Mouse (Mus musculus) limb, embryonic 14.5 days (tissue): ENCODE results near the gene Hist3h2ba. TPM values are rescaled to one million over a fixed set of nuclear protein-coding genes. Genes with fewer than 3 reads are reported as not detected.

ENCODE experiments used
- ATAC-seq: fragments of 200-750 bp; cut with Nextera tagmentation; 2 replicates; pipeline ENCODE4 v1.8.0; 2017; ENCODE audit warnings: low read depth, moderate number of reproducible peaks, moderate TSS enrichment; ENCODE audit not compliant: low FRiP score
- DNase-seq: peaks from one replicate; pipeline ENCODE4 v3.0.0-alpha.2; 2015; ENCODE audit warnings: low spot score
- H3K27ac ChIP-seq: fragments of 300-500 bp; sonication (generic); replicated peaks from 2 replicates; pipeline ENCODE4 v1.5.1; 2014; ENCODE audit warnings: low read depth, mild to moderate bottlenecking, low read length, moderate library complexity, mixed read lengths
- H3K27me3 ChIP-seq: fragments of 300-500 bp; sonication (generic); 2 replicates; pipeline ENCODE4 v1.6.1; 2014; ENCODE audit warnings: low read length, mixed read lengths; ENCODE audit not compliant: control insufficient read depth, insufficient read depth
- H3K36me3 ChIP-seq: fragments of 300-500 bp; sonication (generic); 2 replicates; pipeline ENCODE4 v1.6.1; 2014; ENCODE audit warnings: mild to moderate bottlenecking, low read length, moderate library complexity, mixed read lengths; ENCODE audit not compliant: control insufficient read depth, insufficient read depth
- H3K4me1 ChIP-seq: fragments of 300-500 bp; sonication (generic); 2 replicates; pipeline ENCODE4 v1.6.1; 2014; ENCODE audit warnings: antibody characterized with exemption, low read length, mixed read lengths; ENCODE audit not compliant: control insufficient read depth, insufficient read depth
- H3K4me2 ChIP-seq: fragments of 300-500 bp; sonication (generic); replicated peaks from 2 replicates; pipeline ENCODE4 v1.6.1; 2014; ENCODE audit warnings: low read depth, mild to moderate bottlenecking, low read length, moderate library complexity; ENCODE audit not compliant: severe bottlenecking
- H3K4me3 ChIP-seq: fragments of 300-500 bp; sonication (generic); replicated peaks from 2 replicates; pipeline ENCODE4 v1.5.1; 2014; ENCODE audit warnings: low read length
- H3K9ac ChIP-seq: fragments of 300-500 bp; sonication (generic); 2 replicates; pipeline ENCODE4 v1.6.1; 2014; ENCODE audit warnings: mild to moderate bottlenecking, low read depth, low read length, moderate library complexity; ENCODE audit not compliant: severe bottlenecking
- H3K9me3 ChIP-seq: fragments of 300-500 bp; sonication (generic); 2 replicates; pipeline ENCODE4 v1.6.1; 2016; ENCODE audit warnings: low read length; ENCODE audit not compliant: control insufficient read depth
- POLR2A ChIP-seq: fragments of 200-500 bp; IDR thresholded peaks from 2 replicates; pipeline ENCODE4 v1.8.0; 2012; ENCODE audit warnings: inconsistent platforms, mild to moderate bottlenecking, moderate library complexity, borderline replicate concordance; ENCODE audit not compliant: insufficient read depth, insufficient read length; ENCODE audit errors: extremely low read depth
- WGBS: fragments of 180-500 bp; shearing (Covaris S2); extraction: QIAGEN DNeasy Blood & Tissue Kit; methylation state at CpG from one replicate; pipeline ENCODE4 v1.1.7; 2014; 5-methylcytosine and 5-hydroxymethylcytosine counted together
- polyA plus RNA-seq, 2 experiments: library from polyadenylated mRNA; depleted of rRNA in 1 of 2; stranded (reverse) in 1 of 2; unstranded in 1 of 2; fragments of >200 nt; fragmentation: Nextera tagmentation in 1 of 2; extraction: Ambion mirVana in 1 of 2; gene quantifications; 2 replicates each; pipeline versions ENCODE4 v1.2.1 to v1.2.3; 2012 to 2014

The Hist3h2ba gene
- polyA plus RNA-seq, 2 experiments, result 14.6 to 81.5 TPM

GRCm38 (mm10) chr11:58944136-58944535 is 4.6 kb upstream of the Hist3h2ba start:
- Histone ChIP-seq H3K27me3 (peaks cover 7% of the 10 kb centered on the region; the same call in 1 of the 2 replicates), H3K27ac (no peak overlapping the region), H3K36me3 (no peaks in the 10 kb centered on the region), H3K9me3 (no peaks in the 10 kb centered on the region), H3K4me1 (peaks cover 5% of the 10 kb centered on the region; the same call in 1 of the 2 replicates), H3K4me2 (no peak overlapping the region), H3K9ac (no peak overlapping the region), H3K4me3 (no peak overlapping the region)
- DNase-seq (no peak), ATAC-seq (no peak)
- WGBS, result 65% methylated on average over 5 of the region's 5 CpGs
- TF ChIP-seq POLR2A, result no peak

- Histone ChIP-seq H3K4me2 (no peak overlapping the region; the same call in 1 of the 2 replicates), H3K27me3 (peaks cover 7% of the 10 kb centered on the region; the same call in 1 of the 2 replicates), H3K9me3 (no peaks in the 10 kb centered on the region), H3K27ac (no peak overlapping the region), H3K4me1 (0 out of 2 replicates have a peak, but pooled peaks cover 7% of the 10 kb centered on the region), H3K4me3 (no peak overlapping the region), H3K9ac (no peak overlapping the region), H3K36me3 (no peaks in the 10 kb centered on the region)
- no peak for TF ChIP-seq POLR2A
- DNase-seq, result no peak
- ATAC-seq, result no peak
- WGBS, result 75% methylated on average over 3 of the region's 3 CpGs
Observed at GRCm38 (mm10) chr11:58947306-58947705, 1.4 kb upstream of the Hist3h2ba start.

- no peak for TF ChIP-seq POLR2A
- H3K9ac ChIP-seq, result peak overlapping the region; percentile 43
- H3K27ac ChIP-seq, result peak overlapping the region; percentile 81
- H3K27me3 ChIP-seq, result peaks cover 7% of the 10 kb centered on the region; the same call in 1 of the 2 replicates
- ATAC-seq, result peak; percentile 48; the same call in 1 of the 2 replicates
- DNase-seq, result peak; percentile 39
- H3K4me2 ChIP-seq, result peak overlapping the region; percentile 68
- H3K36me3 ChIP-seq, result no peaks in the 10 kb centered on the region
- 16% methylated on average over 23 of the region's 23 CpGs for WGBS
- peak overlapping the region; percentile 44 for H3K4me3 ChIP-seq
- H3K4me1 ChIP-seq, result 0 out of 2 replicates have a peak, but pooled peaks cover 7% of the 10 kb centered on the region
- no peaks in the 10 kb centered on the region for H3K9me3 ChIP-seq
Observed at GRCm38 (mm10) chr11:58947798-58948528, 757 bp upstream of the Hist3h2ba start.

- Histone ChIP-seq H3K27ac (peak overlapping the region; percentile 74), H3K4me1 (0 out of 2 replicates have a peak, but pooled peaks cover 7% of the 10 kb centered on the region), H3K36me3 (no peaks in the 10 kb centered on the region), H3K9me3 (no peaks in the 10 kb centered on the region), H3K27me3 (peaks cover 7% of the 10 kb centered on the region; the same call in 1 of the 2 replicates), H3K9ac (peak overlapping the region; percentile 55), H3K4me2 (peak overlapping the region; percentile 68), H3K4me3 (peak overlapping the region; percentile 44)
- peak; percentile 78 for DNase-seq
- no peak for TF ChIP-seq POLR2A
- 8% methylated on average over 20 of the region's 20 CpGs for WGBS
- no peak for ATAC-seq
Observed at GRCm38 (mm10) chr11:58949480-58950431, 1.0 kb downstream of the Hist3h2ba start.

- TF ChIP-seq POLR2A, result no peak
- Histone ChIP-seq H3K27ac (no peak overlapping the region), H3K27me3 (peaks cover 7% of the 10 kb centered on the region; the same call in 1 of the 2 replicates), H3K4me2 (no peak overlapping the region), H3K36me3 (no peaks in the 10 kb centered on the region), H3K9ac (no peak overlapping the region), H3K9me3 (no peaks in the 10 kb centered on the region), H3K4me3 (no peak overlapping the region), H3K4me1 (0 out of 2 replicates have a peak, but pooled peaks cover 9% of the 10 kb centered on the region)
- 73% methylated on average over 5 of the region's 5 CpGs for WGBS
- ATAC-seq, result no peak
- no peak for DNase-seq
Observed at GRCm38 (mm10) chr11:58951210-58951609, 2.5 kb downstream of the Hist3h2ba start.
